Mouse (Mus musculus) heart, embryonic 12.5 days (tissue): ENCODE results near the gene Commd7. TPM values are rescaled to one million over a fixed set of nuclear protein-coding genes. Genes with fewer than 3 reads are reported as not detected.

Experiments used
- ATAC-seq: fragments of 200-750 bp; cut with Nextera tagmentation; 2 replicates; pipeline ENCODE4 v1.8.0; 2017; ENCODE audit warnings: moderate TSS enrichment, moderate library complexity; ENCODE audit not compliant: insufficient number of reproducible peaks, low FRiP score
- H3K27ac ChIP-seq: fragments of 300-500 bp; sonication (generic); 2 replicates; pipeline ENCODE4 v1.5.1; 2016; ENCODE audit warnings: mild to moderate bottlenecking, moderate library complexity; ENCODE audit not compliant: poor library complexity, severe bottlenecking
- H3K27me3 ChIP-seq: fragments of 300-500 bp; sonication (generic); replicated peaks from 2 replicates; pipeline ENCODE4 v1.6.1; 2016; ENCODE audit warnings: mild to moderate bottlenecking, moderate library complexity
- H3K36me3 ChIP-seq: fragments of 300-500 bp; sonication (generic); 2 replicates; pipeline ENCODE4 v1.6.1; 2016; ENCODE audit warnings: mild to moderate bottlenecking, moderate library complexity
- H3K4me1 ChIP-seq: fragments of 300-500 bp; sonication (generic); replicated peaks from 2 replicates; pipeline ENCODE4 v1.6.1; 2016; ENCODE audit warnings: mild to moderate bottlenecking
- H3K4me2 ChIP-seq: fragments of 300-500 bp; sonication (generic); 2 replicates; pipeline ENCODE4 v1.6.1; 2016; ENCODE audit warnings: mild to moderate bottlenecking, moderate library complexity
- H3K4me3 ChIP-seq: fragments of 300-500 bp; sonication (generic); 2 replicates; pipeline ENCODE4 v1.5.1; 2016; ENCODE audit warnings: mild to moderate bottlenecking
- H3K9ac ChIP-seq: fragments of 300-500 bp; sonication (generic); 2 replicates; pipeline ENCODE4 v1.6.1; 2016; ENCODE audit warnings: mild to moderate bottlenecking, moderate library complexity
- H3K9me3 ChIP-seq: fragments of 300-500 bp; sonication (generic); replicated peaks from 2 replicates; pipeline ENCODE4 v1.6.1; 2016; ENCODE audit warnings: mild to moderate bottlenecking, moderate library complexity
- WGBS: fragments of 180-500 bp; shearing (Covaris S2); methylation state at CpG from one replicate; pipeline ENCODE4 v1.1.7; 2016; 5-methylcytosine and 5-hydroxymethylcytosine counted together
- polyA plus RNA-seq: library from polyadenylated mRNA; unstranded; fragments of >200 nt; fragmentation: Nextera tagmentation; extraction: Ambion mirVana; gene quantifications from 2 replicates; pipeline ENCODE4 v1.2.1, GENCODE M21; 2016

Gene Commd7
- polyA plus RNA-seq, 1 experiment from 2014 or later = 55.7 TPM

DNA sequence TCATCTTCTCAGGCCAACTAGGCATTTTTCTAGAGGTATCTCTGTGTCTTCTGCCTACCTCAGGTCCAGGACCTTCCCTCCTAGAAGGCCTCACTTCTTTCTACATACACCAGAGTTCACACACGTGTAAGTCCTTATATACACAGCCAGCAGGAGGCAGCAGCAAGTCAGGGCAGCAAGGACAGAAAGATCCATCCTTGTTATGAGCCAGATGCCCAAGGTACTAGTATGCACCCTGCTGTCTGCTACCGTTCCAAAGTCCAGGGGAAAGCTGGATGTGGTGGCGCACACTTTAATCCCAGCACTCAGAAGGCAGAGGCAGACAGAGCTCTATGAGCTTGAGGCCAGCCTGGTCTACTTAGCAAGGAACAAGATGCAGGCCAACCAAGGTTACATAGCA lies 26.2 kb downstream of the Commd7 start:
- Histone ChIP-seq H3K27me3 (no peaks in the 10 kb centered on the region), H3K4me3 (no peak overlapping the region), H3K9ac (no peak overlapping the region), H3K9me3 (no peaks in the 10 kb centered on the region), H3K4me2 (no peak overlapping the region), H3K36me3 (no peaks in the 10 kb centered on the region), H3K27ac (no peak overlapping the region), H3K4me1 (peaks cover 43% of the 10 kb centered on the region)
- WGBS = 76% methylated on average over 3 of the region's 3 CpGs
- ATAC-seq = no peak

DNA sequence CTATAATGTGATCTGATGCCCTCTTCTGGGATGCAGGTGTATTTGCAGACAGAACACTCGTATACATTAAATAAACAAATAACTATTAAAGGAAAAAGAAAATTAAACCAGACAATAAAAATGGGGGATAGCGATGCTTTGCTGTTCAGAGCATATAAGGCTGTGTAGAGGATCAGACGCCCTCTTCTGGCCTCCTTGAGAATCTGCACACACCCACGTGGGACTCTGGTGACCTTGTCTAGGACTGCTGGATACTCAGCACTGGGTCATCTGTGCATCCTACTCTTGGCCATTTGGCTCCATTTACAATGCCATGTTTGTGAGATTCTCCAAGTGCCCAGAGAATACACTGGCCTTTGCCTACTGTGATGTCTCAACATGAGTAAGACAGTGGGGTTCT lies 28.9 kb downstream of the Commd7 start:
- Histone ChIP-seq H3K27ac (no peak overlapping the region), H3K4me1 (peaks cover 34% of the 10 kb centered on the region), H3K4me2 (no peak overlapping the region), H3K9ac (no peak overlapping the region), H3K9me3 (no peaks in the 10 kb centered on the region), H3K27me3 (no peaks in the 10 kb centered on the region), H3K36me3 (no peaks in the 10 kb centered on the region), H3K4me3 (no peak overlapping the region)
- ATAC-seq = no peak
- WGBS = 36% methylated on average over 4 of the region's 4 CpGs

DNA sequence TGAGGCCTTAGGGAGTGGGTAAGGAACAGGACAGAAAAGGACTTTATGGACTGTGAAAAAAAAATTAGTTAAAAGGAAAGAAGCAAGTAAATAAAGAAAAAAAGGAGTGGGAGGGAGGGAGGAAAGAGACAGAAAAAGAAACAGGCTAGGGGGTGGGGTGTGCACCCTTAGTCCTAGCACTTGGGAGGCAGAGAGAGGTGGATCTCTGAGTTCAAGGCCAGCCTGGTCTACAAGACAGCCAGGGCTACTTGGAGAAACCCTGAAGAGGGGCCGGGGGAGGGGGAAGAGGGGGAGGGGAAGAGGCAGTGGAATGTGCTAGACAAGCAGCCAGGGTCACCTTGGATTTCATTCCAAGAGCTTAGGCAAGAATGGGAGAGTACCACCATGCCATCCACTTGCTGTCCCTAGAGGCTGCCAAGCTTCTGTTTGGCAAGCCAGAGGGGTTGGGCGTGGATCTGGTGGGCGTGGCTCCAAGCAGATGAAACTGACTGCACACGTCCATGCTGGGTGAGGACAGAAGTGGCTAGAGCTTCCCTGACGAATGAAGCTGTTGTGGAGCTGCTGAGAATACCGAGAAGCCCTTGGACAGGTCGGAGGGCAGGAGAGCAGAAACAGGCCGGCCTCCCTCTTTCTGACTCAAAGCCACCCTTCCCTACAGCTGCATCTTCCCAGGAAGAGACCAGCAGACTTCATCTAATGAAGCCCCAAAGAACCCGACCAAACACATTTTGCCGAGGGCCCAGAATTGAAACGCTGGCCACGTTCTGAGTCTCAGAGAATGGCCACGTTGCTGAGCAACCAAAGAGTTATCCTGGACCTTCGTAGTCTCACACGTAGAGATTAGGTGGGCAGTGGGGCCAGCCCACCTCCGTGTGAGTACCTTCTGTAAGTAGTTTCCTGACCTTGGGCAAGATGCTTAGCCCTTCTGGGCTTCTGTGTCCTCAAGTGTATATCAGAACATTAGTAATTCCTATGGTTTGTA lies 31.6 kb downstream of the Commd7 start:
- no peak overlapping the region; the same call in 1 of the 2 replicates for H3K27ac ChIP-seq
- no peaks in the 10 kb centered on the region for H3K36me3 ChIP-seq
- 55% methylated on average over 16 of the region's 16 CpGs for WGBS
- peak; percentile 16; the same call in 1 of the 2 replicates for ATAC-seq
- peaks cover 27% of the 10 kb centered on the region for H3K4me1 ChIP-seq
- H3K27me3 ChIP-seq = no peaks in the 10 kb centered on the region
- no peaks in the 10 kb centered on the region for H3K9me3 ChIP-seq
- H3K4me3 ChIP-seq = no peak overlapping the region
- peak overlapping the region; percentile 2; the same call in 1 of the 2 replicates for H3K4me2 ChIP-seq
- H3K9ac ChIP-seq = no peak overlapping the region

DNA sequence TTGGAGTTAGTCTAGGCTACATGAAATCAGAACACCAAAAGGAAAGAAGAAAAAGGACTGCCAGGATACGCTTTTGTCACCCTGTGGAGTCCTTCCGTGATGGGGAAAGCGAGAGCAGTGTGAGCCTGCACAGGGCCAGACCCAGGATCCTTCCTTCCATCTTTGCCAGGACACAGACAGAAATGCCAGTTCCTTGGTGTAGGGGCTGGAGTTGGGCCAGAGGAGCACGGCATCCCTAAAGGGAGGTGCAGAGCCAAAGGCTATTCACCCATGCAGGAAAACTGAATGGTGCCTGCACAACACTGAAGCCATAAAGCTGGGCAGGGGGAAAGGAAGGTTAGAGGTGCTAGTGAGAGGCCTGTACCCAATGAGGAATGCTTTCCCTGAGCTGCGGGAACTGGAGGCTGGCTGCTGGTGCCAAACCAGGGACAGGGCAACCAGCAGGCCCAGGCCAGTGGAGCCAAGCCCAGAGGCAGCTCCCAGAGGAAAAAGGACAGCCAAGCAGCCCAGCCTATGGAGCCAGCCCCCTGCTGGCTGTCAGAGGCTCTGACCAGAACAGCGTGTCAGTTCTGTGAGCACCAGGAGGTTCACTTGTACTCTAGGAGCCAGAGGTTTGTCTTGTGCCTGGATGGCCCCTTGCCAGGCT lies 32.4 kb downstream of the Commd7 start:
- Histone ChIP-seq H3K9me3 (no peaks in the 10 kb centered on the region), H3K27me3 (no peaks in the 10 kb centered on the region), H3K4me3 (no peak overlapping the region), H3K27ac (no peak overlapping the region), H3K4me2 (no peak overlapping the region), H3K36me3 (no peaks in the 10 kb centered on the region), H3K9ac (no peak overlapping the region), H3K4me1 (peaks cover 27% of the 10 kb centered on the region)
- 55% methylated on average over 6 of the region's 6 CpGs for WGBS
- ATAC-seq = peak; percentile 60; the same call in 1 of the 2 replicates

DNA sequence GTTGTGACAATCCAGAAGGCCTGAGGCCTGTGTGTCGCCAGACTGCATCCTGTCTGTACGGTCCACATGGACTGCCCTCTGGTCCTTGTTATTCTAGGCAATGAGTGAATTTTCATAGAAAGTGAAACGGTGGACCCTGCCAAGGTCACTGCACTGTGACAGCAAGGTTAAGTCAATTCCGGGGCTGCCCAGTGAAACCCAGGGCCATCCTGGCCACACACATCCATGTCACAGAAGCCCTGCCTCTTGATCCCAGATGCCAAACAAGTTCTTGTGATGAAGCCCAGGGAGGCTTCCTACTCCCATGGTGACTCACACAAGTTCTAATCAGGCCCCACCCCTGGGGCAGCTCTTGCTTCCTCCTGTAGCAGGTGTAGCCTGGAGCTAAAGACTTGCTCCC lies 35.0 kb downstream of the Commd7 start:
- Histone ChIP-seq H3K4me3 (no peak overlapping the region), H3K27ac (no peak overlapping the region), H3K27me3 (no peaks in the 10 kb centered on the region), H3K36me3 (no peaks in the 10 kb centered on the region), H3K4me1 (peaks cover 29% of the 10 kb centered on the region), H3K4me2 (no peak overlapping the region), H3K9me3 (no peaks in the 10 kb centered on the region), H3K9ac (no peak overlapping the region)
- 66% methylated on average over 4 of the region's 4 CpGs for WGBS
- ATAC-seq = no peak

DNA sequence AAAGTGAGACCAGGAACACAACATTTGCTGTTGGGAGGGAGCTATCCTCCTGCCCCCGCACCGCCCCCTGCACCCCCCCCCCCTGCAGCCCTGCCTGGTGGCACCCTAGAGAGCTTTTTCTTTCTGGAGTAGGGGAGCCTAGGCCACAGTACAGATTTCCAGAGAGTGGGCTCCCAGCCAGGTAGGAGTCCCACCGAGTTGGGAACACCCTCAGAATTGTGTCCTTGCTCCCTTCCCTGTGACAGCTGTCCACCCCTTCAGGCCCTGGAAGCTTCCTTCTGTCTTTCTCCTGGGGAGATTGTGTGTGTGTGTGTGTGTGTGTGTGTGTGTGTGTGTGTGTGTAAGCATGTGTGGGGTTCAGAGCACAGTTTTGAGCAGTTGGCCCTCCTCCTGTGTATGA lies 35.6 kb downstream of the Commd7 start:
- ATAC-seq = no peak
- Histone ChIP-seq H3K4me2 (no peak overlapping the region), H3K36me3 (no peaks in the 10 kb centered on the region), H3K27ac (no peak overlapping the region), H3K9ac (no peak overlapping the region), H3K9me3 (no peaks in the 10 kb centered on the region), H3K27me3 (no peaks in the 10 kb centered on the region), H3K4me3 (no peak overlapping the region), H3K4me1 (peaks cover 34% of the 10 kb centered on the region)
- WGBS = 86% methylated on average over 3 of the region's 3 CpGs

DNA sequence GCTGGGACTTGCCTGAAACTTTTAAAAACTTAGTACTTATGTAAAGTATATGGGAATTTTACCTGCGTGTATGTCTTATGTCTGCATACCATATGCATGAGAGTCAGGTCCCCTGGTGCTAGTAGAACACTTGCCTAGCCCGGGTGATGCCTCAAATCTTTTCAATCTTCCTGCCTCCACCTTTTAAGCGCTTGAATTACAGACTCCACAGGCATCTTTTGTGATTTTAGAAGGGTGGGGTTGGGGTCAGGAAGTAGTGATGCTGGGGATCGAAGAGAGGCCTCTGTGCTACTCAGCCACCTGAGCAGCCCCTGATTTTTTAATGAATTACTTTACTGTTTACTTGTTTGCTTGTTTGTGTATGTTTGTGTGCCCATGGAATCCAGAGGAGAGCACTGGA lies 37.6 kb downstream of the Commd7 start:
- no peak overlapping the region for H3K27ac ChIP-seq
- ATAC-seq = no peak

DNA sequence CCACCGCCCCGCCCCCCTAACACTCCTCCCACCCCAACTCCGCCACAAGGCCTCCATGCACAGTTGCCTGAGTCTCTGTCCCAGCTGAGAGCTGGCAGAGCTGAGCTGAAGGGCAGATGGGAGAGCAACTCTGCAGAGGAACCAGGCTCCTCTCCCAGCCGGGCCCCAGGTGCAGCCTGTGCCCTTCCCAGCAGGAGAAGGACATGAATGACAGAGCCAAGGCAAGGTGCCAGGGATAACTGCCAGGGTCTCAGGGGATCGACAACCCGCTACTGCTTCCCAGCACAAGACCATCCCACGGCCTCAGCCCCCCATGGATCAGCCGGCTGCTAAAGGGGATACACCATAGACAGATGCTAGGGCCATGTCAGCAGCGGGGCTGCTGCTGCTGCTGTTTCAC lies 39.4 kb downstream of the Commd7 start:
- no peaks in the 10 kb centered on the region for H3K27me3 ChIP-seq
- no peaks in the 10 kb centered on the region for H3K36me3 ChIP-seq
- no peak overlapping the region for H3K4me3 ChIP-seq
- ATAC-seq = no peak
- H3K4me1 ChIP-seq = peaks cover 17% of the 10 kb centered on the region
- H3K27ac ChIP-seq = no peak overlapping the region
- H3K9ac ChIP-seq = no peak overlapping the region
- H3K4me2 ChIP-seq = no peak overlapping the region
- WGBS = 51% methylated on average over 9 of the region's 9 CpGs
- H3K9me3 ChIP-seq = no peaks in the 10 kb centered on the region

More for the DNA sequence above, 37.6 kb downstream of the Commd7 start:
- Histone ChIP-seq H3K9me3 (no peaks in the 10 kb centered on the region), H3K9ac (no peak overlapping the region), H3K4me2 (no peak overlapping the region), H3K4me3 (no peak overlapping the region), H3K27me3 (no peaks in the 10 kb centered on the region), H3K36me3 (no peaks in the 10 kb centered on the region), H3K4me1 (peaks cover 18% of the 10 kb centered on the region)
- WGBS = 59% methylated on average over 4 of the region's 4 CpGs

DNA sequence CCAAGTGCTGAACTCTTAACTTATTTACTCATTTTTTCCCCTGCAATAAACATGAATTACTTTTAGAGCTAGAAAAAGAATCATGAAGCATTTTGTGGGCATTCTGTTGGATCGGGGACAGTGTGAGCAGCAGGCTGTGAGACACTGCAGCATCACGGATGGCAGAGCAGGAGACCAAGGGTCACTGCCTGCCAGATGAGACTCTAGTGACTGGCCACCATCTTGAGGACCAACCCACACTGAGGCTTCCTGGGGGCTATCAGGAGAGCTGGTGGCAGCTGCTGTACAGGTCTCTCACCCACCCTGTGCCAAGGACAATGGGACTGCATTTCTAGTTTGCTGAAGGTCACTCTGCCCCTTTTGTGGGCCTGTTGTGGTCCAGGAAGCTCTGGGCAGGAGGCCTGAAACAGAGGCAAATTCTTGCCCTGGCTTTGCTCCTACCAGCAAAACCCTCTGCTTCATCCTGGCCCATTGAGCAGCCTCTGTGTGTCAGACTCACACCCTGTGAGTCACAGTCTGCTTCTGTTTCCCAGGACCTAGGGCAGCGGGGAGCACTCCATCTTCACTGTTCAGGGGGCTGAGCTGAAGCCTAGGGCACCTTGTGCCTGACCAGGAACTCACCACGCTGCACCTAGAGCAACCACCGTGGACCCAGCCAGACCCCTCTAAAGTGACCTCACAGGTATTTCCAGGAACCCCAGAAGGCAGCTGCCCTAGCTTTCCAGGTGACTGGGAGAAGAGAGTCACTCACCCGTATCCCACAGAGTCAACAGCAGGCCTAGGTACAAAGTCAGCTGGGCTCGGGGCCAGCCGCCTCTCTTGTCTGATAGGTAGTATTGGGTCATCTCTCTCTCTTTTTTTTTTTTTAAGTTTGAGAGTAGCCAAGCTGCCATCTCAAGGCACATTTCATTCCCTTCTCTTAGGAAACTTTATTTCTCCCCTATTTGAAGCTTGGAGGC lies 40.2 kb downstream of the Commd7 start:
- Histone ChIP-seq H3K9me3 (no peaks in the 10 kb centered on the region), H3K4me3 (no peak overlapping the region), H3K27me3 (no peaks in the 10 kb centered on the region), H3K36me3 (no peaks in the 10 kb centered on the region), H3K27ac (no peak overlapping the region; the same call in 1 of the 2 replicates), H3K4me2 (no peak overlapping the region), H3K4me1 (peaks cover 11% of the 10 kb centered on the region), H3K9ac (no peak overlapping the region)
- 76% methylated on average over 8 of the region's 8 CpGs for WGBS
- ATAC-seq = no peak

DNA sequence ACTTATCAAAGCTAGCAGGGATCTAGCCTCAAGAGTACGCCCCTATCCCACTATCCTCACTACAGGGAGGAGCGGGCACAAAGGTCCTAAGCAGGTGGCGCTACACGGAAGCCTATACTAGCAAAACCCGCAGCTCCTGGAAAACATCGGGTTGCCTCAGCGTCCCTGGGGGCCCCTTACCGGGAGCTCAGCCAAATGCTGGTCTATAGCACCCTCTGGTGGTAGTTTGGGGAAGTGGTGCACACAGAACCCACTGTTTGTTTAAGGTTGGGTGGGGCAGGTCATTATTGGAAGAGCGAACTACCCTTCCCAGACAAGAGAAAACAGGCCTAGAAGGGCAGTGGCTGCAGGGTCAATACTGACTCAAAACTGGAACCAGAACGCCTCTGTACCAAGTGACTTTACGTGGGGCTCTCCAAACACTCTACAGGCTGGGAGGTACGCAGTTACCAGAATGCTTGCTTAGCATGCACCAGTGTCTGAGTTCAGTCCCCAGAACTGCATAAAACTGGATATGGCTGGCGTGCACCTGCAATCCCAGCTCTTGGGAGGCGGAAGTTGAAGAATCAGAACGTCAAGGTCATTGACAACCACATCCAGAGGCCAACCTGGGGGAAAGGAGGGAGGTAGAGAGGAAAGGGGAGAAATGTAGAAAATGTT lies 45.9 kb downstream of the Commd7 start:
- 12% methylated on average over 15 of the region's 15 CpGs for WGBS
- H3K4me2 ChIP-seq = peak overlapping the region; percentile 70
- peak overlapping the region; percentile 59; the same call in 1 of the 2 replicates for H3K9ac ChIP-seq
- no peak overlapping the region for H3K27ac ChIP-seq
- H3K27me3 ChIP-seq = no peaks in the 10 kb centered on the region
- H3K4me3 ChIP-seq = peak overlapping the region; percentile 28
- peak; percentile 70 for ATAC-seq
- H3K36me3 ChIP-seq = no peaks in the 10 kb centered on the region
- H3K4me1 ChIP-seq = peaks cover 22% of the 10 kb centered on the region
- no peaks in the 10 kb centered on the region for H3K9me3 ChIP-seq
